Mouse (Mus musculus): ENCODE results near the gene Qprt.
"Not testable (repeated sequence)": the region's sequence is repeated elsewhere in the genome, so short reads cannot be mapped to it uniquely, and the experiment has no call there.

Gene Qprt

DNA sequence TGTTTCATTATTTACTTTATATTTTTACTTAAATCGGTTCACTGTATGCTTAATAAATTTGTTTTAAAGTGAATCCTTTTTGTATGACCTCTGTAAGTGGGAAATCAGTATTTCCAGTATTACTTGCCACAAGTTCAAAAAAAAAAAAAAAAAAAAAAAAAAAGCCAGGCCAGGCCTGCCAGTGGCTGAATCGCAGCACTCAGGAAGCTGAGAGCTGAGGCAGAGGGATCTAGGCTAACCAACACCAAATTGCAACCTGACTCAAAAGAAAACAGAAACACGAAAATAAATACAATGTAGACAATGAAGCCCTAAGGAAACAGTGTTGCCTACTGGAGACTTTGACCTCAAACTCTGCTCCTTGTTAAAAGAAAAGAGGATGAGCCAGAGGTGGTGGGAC is 28.1 kb downstream of the Qprt start:
- DNase-seq = no peak

DNA sequence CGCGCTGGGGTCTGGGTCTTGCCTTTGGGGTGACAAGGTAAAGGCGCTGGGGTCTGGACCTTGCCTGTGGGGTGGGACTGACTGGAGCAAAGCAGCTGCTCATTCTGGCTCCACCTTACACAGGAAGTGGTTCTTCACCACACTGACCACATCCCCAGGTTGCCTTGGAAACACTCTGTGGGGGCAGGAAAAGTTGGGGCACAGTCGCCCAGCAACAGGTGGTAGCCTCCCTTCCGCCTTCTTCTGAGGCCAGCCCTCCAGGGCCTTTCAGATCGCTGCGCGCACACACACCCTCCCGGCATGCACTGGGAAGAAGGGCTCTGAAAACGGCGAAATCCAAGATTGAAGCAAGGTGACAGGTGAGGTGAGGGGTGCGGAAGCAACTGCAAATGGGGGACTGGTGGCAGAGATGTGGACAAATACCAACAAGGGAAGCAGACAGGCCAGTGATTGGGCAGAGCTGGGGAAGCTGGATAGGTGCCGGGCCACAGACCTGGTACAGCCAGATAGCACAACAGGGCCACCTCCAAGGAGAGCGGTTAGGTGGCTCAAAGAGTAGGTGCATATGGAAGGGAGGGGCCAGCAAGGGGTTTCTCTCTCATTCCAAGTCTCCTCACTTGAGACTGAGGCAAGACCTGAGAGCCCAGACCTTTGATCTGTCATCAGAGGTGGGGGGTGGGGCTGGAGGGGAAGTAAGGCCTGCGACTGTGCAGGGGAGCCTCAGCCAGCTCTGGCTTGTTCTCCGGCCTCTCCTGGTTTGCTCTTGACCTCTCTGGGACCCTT is 30.7 kb downstream of the Qprt start, which contains the start of gene AI467606:
Gene AI467606, plus strand, starts transcription at position 246 of the 783 bp plus-strand sequence.
- peak; percentile 24 for DNase-seq

GRCm38 (mm10) chr7:127090154-127091113 is 31.6 kb downstream of the Qprt start:
- no peak for DNase-seq

- DNase-seq = peak; percentile 44
These were observed 32.9 kb downstream of the Qprt start for GRCm38 (mm10) chr7:127088901-127089845.

- DNase-seq = no peak
These were observed 33.9 kb downstream of the Qprt start for GRCm38 (mm10) chr7:127088083-127088482.

DNA sequence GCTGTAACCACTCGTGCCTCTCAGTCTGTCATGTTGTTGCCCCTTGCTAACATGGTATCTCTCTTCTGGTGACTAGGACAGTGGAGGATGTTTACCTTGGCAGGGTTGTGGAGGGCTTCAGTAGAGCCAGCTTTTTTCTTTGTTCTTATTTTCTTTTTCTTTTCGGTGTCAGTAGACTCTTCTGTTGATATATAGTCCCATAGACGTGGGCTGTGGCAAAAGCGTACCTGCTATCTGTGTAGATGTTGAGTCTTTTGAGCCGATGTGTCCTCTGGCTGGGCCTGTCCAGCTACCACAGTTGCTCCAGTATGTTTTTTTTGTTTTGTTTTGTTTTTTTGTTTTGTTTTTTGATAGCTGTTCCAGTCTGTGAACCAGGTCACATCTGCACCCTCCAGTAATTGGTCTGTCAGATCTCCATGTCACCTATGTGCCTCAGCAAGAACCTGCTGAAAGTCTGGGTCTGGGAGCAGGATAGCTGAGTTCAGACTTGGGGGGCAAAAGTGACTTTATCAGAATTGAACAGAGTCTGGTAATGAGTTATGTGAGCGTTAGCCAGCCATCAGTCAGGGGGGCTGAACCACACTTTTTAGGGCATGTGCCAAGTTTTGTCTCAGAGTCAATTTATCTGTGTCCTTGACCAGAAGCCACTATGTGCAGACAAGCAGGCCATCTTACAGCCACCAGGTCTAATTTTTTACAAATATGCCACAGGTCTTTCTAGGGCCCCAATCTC is 34.6 kb downstream of the Qprt start, which contains the start of gene Zg16:
Gene Zg16, minus strand, starts transcription at position 51 of the 733 bp plus-strand sequence.
- DNase-seq = not testable (repeated sequence)

DNA sequence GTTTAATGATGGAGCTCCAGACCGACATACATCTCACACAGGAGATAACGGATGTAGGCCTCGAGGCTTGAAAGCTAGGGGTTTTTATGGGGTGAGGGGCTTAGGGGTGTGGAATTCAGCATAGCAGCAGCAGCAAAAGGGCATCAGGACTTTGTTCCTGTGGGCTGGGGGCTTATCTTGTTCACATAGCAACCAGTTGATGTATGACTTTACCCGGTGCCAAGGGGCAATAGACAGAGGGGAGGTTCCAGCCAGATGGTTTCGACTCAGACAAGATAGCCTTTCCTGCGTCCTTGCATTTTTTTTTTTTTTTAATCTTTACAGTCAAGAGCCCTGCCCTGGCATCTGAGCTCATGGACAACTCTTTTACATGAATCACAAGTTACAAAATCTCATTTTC is 36.3 kb downstream of the Qprt start:
- DNase-seq = not testable (repeated sequence)

GRCm38 (mm10) chr7:127084794-127085193 is 37.2 kb downstream of the Qprt start:
- DNase-seq = no peak

GRCm38 (mm10) chr7:127083689-127084088 is 38.3 kb downstream of the Qprt start:
- DNase-seq = no peak

DNA sequence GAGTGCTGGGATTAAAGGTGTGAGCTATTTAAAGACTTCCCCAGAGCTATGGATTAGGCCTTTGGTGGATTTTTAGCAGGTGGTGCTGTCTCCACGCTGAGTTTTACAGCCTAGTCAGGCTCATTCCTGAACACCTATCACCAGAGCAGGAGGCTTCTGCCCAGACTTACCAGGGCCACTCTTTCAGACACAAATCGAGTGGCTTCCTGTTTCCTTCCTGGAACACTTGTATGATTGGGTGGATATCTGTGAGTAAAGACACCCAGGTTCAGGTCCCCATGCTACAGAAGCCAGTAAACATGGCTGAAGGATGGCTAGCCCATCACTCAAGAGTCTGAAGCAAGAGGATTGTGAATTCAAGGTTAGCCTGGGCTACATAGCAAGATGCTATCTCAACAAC is 39.0 kb downstream of the Qprt start:
- no peak for DNase-seq

DNA sequence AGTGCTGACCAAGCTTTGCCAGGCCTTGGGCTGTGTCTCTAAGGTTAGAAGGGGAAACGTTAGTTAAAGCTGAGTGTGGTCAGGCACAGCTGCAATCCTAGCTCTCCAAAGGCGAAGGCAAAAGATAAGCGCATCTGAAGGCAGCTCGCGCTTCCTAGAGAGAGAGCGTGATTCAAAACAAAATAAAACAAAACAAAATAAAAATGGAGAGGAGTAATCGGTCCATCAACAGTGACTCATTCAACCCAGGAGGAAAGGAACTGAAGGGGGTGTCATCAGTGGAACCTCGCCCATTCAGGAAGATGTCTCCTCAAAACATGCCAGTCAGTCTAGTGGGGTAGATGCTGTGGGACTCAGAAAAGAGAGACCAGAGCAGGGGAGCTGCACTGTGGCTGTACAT is 39.8 kb downstream of the Qprt start:
- DNase-seq = no peak

DNA sequence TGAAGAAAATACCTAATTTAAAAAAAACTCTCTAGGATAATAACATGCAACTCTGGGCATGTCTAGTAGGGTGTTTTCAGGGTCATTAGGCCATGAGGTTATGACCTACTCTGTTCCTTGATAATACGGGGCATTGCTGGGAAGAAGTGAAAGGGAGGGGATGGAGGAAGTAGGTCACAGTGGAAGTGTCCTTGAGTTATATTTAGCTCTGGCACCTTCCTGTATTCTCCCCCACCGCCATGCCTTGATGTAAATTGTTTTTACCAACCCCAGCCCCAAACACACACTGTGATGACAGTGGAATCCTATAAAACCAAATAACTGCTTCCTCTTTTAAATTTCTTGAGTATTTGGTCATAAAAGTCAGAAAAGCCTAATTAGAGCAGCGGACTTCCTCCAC is 42.0 kb downstream of the Qprt start:
- DNase-seq = no peak

GRCm38 (mm10) chr7:127077692-127078091 is 44.3 kb downstream of the Qprt start:
- no peak for DNase-seq

GRCm38 (mm10) chr7:127076188-127076587 is 45.8 kb downstream of the Qprt start:
- DNase-seq = no peak

GRCm38 (mm10) chr7:127073221-127073620 is 48.8 kb downstream of the Qprt start:
- DNase-seq = no peak

- DNase-seq = no peak
These were observed 51.1 kb downstream of the Qprt start for GRCm38 (mm10) chr7:127070871-127071413.

DNA sequence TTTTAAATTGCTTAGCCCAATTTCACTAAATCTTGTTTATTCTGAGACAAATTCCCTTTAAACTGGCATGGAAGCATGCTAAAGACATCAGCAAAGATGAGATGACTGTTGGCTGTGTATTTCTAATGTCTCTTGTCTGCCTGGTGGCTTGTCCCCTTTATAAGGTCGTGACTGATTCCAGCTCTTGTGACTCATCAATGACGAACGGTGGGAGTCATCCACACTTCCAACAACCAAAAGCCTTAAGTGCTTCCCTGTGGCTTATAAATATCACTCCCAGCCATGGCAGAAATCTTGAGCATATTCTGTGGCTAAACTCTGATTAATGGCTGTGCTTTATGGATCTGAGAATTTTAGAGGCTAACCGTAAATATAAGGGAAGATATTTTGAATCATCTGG is 55.7 kb downstream of the Qprt start:
- DNase-seq = no peak

DNA sequence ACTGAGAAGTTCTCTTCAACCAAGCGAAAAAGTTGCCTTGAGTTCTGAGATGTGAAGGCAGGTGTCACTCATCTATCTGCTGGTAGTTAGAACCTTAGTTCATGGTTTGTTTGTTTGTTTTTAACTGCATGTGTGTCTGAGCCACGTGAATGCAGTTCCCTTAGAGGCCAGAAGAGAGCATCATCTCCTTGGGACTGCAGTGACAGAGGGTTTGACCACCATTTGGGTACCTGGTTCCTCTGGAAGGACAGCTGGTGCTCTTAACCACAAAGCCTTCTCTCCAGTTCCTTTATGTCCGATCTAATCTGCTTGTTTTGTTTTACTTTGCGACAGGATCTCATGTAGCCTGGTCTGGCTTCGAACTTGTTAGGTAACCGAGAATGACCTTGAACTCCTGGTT is 56.5 kb downstream of the Qprt start:
- no peak for DNase-seq
